Comparison of ENCODE assay signal across 27 mouse cellular contexts in genomic region chr8:10243344-10243743, GRCm38 (mm10).
"Had no signal": no experiment of that assay in that cellular context is flagged by ENCODE, and none has a peak within 500 bp of the region (broad histone marks: within the 10 kb centered on the region; RNA-seq: fewer than 3 reads in every experiment).

No protein-coding gene starts in this region.

- H3K27me3 ChIP-seq: embryonic facial prominence, embryonic 15.5 days; forebrain, embryonic 13.5 days; forebrain, embryonic 15.5 days had no signal

- H3K4me3 ChIP-seq: embryonic facial prominence, embryonic 10.5 days; embryonic facial prominence, embryonic 12.5 days; embryonic facial prominence, embryonic 13.5 days; embryonic facial prominence, embryonic 15.5 days; erythroblast, embryonic 14.5 days; forebrain, embryonic 10.5 days; forebrain, embryonic 12.5 days; forebrain, embryonic 13.5 days; forebrain, embryonic 15.5 days; gastrocnemius, adult 2 months; heart, adult 2 months had no signal

- H3K36me3 ChIP-seq: embryonic facial prominence, embryonic 10.5 days; embryonic facial prominence, embryonic 12.5 days; embryonic facial prominence, embryonic 13.5 days; embryonic facial prominence, embryonic 15.5 days; forebrain, embryonic 10.5 days; forebrain, embryonic 12.5 days; forebrain, embryonic 15.5 days had no signal

- H3K4me2 ChIP-seq: embryonic facial prominence, embryonic 12.5 days; embryonic facial prominence, embryonic 13.5 days; embryonic facial prominence, embryonic 15.5 days; forebrain, embryonic 12.5 days; forebrain, embryonic 13.5 days; forebrain, embryonic 15.5 days had no signal

- H3K27ac ChIP-seq: embryonic facial prominence, embryonic 10.5 days; embryonic facial prominence, embryonic 12.5 days; embryonic facial prominence, embryonic 13.5 days; embryonic facial prominence, embryonic 15.5 days; forebrain, embryonic 10.5 days; forebrain, embryonic 12.5 days; forebrain, embryonic 13.5 days; forebrain, embryonic 15.5 days; gastrocnemius, adult 2 months; heart, adult 2 months had no signal

- H3K4me1 ChIP-seq: embryonic facial prominence, embryonic 10.5 days; embryonic facial prominence, embryonic 12.5 days; embryonic facial prominence, embryonic 13.5 days; embryonic facial prominence, embryonic 15.5 days; forebrain, embryonic 10.5 days; forebrain, embryonic 12.5 days; forebrain, embryonic 13.5 days; forebrain, embryonic 15.5 days had no signal

- H3K9me3 ChIP-seq: embryonic facial prominence, embryonic 10.5 days; embryonic facial prominence, embryonic 12.5 days; embryonic facial prominence, embryonic 13.5 days; embryonic facial prominence, embryonic 15.5 days; forebrain, embryonic 10.5 days; forebrain, embryonic 12.5 days; forebrain, embryonic 13.5 days; forebrain, embryonic 15.5 days had no signal

- ATAC-seq: forebrain, embryonic 13.5 days; forebrain, embryonic 14.5 days; forebrain, embryonic 15.5 days; forebrain, embryonic 16.5 days; forebrain, postnatal 0 days had no signal

- DNase-seq: cerebellum, adult 9-10 months; cerebellum, adult 9-11 months; cerebellum, postnatal 10 days; cerebellum, postnatal 14 days; cerebellum, postnatal 25 days; cerebellum, postnatal 36 days; embryo, embryonic 11 days; forebrain, postnatal 0 days; gastrocnemius, adult 2 months; gastrocnemius, postnatal 10 days; gastrocnemius, postnatal 14 days; gastrocnemius, postnatal 25 days; gastrocnemius, postnatal 36 days; heart, adult 11 months; heart, adult 18-20 months; heart, adult 2 months had no signal

- H3K9ac ChIP-seq: embryonic facial prominence, embryonic 12.5 days; embryonic facial prominence, embryonic 13.5 days; embryonic facial prominence, embryonic 15.5 days; forebrain, embryonic 12.5 days; forebrain, embryonic 13.5 days; forebrain, embryonic 15.5 days; forebrain, postnatal 0 days had no signal
